Mouse (Mus musculus): ENCODE measurements around the gene Il22ra2.
"Not testable (repeated sequence)": the region's sequence is repeated elsewhere in the genome, so short reads cannot be mapped to it uniquely, and the experiment has no call there.

Il22ra2 gene

DNA sequence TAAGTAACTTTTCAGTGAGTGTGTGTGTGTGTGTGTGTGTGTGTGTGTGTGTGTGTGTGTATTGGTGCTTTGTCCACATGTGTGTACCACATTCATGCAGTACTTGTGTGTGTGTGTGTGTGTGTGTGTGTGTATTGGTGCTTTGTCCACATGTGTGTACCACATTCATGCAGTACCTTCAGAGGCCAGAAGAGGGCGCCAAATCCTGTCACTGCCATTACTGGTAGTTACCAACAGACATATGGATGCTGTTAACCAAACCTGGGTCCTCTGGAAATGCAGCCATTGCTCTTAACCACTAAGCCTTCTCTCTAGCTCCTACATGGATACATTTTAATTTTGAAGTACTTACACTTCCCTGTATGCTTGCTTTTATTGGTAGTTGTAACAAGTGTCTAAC lies 20.3 kb upstream of the Il22ra2 start:
- DNase-seq = not testable (repeated sequence)

DNA sequence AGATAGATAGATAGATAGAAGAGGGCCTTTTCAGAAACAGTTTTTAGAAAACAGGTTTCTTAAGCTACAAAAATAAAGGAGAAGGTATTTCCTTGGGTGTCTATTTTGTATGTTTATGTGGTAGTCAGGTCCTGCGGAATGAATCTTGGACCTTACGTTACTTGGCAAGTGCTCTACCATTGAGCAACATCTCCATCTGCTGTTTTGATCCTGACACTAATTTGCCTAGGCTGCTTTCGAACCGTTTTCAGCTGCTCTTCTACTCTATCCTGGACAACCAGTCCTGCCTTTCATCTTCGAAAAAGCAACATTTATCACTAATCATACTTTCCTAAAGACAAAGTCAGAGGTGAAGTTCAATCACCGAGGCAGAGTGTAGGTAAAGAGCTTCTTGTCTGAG lies 18.6 kb upstream of the Il22ra2 start:
- DNase-seq = no peak

- DNase-seq = no peak
Observed at GRCm38 (mm10) chr10:19609125-19609524, 12.7 kb upstream of the Il22ra2 start.

GRCm38 (mm10) chr10:19611616-19612015 lies 10.2 kb upstream of the Il22ra2 start:
- DNase-seq = no peak

GRCm38 (mm10) chr10:19613111-19613753 lies 8.6 kb upstream of the Il22ra2 start:
- DNase-seq = no peak

DNA sequence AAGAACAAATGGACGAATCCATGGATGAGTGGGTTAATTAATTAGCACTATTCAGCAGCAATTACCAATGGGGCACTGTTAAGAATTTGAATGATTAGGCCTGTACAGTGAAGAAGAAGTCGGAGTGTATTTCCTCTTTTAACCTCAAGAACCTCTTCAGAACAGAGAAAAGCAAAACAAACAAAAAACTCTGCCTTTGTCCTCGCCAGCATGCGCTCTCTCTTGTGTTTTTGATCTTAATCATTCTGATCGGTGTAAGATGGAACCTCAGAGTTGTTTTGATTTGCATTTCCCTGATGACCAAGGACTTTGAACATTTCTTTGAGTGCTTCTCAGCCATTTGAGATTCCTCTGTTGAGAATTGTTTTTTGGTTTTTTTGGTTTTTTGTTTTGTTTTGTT lies 2.1 kb upstream of the Il22ra2 start:
- DNase-seq = no peak

DNA sequence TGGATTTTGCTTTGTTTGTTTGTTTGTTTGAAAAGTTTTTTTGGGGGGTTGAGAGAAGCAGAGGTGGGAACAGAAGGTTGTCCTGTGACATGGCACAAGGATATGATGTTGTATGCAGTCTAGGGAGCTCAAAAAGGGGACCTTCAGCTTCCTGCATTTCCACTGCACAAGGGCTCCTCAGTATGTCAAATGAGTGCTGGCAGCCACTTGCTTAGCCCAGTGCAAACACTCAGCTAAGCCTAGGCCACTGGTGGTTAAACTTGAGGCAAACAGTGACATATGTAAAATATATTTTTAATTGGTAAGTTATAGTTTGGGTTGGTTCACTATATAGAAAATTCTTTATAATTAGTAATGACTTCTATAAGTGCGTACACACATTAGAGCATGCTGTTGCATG lies 2.8 kb downstream of the Il22ra2 start:
- DNase-seq = no peak

DNA sequence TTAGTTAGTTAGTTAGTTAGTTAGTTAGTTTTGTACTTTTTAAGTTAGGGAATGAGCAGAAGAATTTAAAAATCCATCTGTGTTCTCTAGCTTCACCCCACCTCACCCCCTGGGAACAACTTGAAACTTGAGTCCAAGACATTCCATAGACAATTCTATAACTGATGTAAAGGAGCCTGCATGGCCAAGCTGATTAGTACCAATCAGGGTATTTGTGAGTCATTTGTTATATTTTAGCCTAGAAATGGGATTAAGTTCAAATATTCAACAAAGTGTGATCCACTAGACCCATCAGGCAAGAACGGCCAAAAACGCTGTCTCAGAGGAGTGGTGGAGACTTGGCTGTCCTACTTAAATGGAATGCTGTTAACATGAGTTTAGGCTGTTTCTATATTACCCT lies 5.5 kb downstream of the Il22ra2 start:
- DNase-seq = no peak

- DNase-seq = no peak
Observed at GRCm38 (mm10) chr10:19627748-19628147, 6.0 kb downstream of the Il22ra2 start.

DNA sequence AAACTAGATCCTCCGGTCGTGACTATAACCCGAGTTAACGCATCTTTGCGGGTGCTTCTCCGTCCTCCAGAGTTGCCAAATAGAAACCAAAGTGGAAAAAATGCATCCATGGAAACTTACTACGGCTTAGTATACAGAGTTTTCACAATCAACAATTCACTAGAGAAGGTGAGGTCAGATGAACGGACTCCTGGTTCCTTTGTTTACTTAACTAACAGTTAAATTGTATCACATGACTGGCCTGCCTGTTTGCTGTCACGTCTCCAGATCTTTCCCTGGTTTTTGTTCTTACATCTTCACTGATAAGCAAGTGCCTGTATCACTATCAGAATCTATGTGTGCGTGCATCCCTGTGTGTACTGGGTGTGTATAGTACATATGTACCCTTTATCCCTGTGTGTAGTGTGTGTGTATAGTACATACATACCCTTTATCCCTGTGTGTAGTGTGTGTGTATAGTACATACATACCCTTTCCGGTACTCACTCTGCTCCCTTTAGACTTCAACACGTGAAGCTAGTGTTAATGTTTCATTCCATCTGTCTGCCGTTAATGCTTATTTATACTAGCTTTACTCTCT lies 9.9 kb downstream of the Il22ra2 start:
- no peak for DNase-seq

DNA sequence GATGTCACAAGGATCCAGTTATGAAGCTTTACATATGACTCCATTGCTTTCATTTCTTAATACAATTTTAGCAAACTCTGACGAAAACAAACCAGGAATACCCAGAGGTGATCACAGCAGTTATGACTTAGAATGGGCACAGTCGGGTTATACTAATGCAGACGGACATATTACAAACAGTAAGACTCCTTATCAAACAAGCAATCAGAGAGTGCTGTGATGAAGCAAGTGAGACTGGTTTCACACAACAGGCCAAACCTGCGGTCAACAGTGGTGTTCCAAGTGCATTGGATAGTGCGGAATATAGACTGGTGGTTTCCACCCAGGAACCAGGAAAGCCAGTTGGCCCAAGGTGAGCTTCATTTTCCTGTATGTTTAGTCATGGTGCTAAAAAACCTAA lies 17.1 kb downstream of the Il22ra2 start:
- no peak for DNase-seq

GRCm38 (mm10) chr10:19639630-19640029 lies 17.8 kb downstream of the Il22ra2 start:
- no peak for DNase-seq

DNA sequence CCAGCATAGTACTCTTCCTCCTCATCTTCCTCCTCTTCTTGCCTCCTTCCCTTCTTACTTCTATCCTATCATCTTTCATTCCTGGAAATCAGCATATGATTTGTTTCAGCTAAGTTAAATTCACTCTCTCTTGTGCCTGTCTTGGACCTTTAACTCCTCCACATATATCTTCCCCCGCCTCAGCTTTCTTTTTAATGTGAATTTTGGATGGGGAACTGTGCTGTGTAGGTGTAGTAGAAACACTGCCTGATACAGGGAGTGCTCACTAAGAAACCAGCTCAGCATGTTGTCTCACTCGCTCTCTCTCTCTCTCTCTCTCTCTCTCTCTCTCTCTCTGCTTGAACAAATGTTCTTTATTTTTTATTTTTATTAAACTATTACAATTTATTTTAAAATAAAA lies 23.3 kb downstream of the Il22ra2 start:
- no peak for DNase-seq

- DNase-seq = no peak
Observed at GRCm38 (mm10) chr10:19657426-19657825, 35.6 kb downstream of the Il22ra2 start.

DNA sequence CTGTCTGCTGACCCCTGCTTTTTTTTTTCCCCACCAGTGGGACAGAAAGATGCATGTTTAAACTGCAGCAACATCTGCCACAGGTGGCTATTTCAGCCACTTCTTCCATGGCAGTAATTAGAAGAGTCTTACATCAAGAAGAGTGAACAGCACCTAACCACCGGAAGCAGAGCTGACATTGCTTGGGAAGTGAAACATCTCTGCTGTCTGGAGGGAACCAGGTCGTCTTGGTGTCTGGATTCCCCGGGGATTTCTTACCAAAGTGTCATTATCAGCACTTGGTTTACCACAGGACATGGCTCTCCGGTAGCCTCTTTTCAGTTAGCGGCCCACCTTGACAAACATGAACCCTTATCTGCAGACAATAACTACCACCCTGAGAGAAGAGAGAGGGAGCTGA lies 38.2 kb downstream of the Il22ra2 start:
- DNase-seq = no peak

DNA sequence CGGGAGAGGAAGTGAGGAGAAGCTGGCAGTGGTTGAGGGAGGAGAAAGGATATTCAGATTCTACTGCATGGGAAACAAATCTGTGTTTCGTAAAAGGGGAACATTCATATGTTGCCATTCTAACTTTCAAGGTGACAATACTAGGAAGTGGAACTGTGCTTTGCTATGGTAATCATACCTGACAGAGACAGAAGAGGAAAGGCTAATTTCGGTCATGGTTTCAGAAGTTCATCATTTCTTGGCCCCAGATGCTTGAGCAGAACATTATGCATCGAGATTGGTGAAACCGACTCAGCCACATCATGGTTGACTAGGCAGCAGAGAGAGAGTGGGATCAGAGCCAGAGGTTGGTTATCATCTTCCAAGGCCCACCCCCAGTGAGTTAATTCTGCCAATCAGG lies 47.2 kb downstream of the Il22ra2 start:
- no peak for DNase-seq

- no peak for DNase-seq
Observed at GRCm38 (mm10) chr10:19672015-19672414, 50.2 kb downstream of the Il22ra2 start.

DNA sequence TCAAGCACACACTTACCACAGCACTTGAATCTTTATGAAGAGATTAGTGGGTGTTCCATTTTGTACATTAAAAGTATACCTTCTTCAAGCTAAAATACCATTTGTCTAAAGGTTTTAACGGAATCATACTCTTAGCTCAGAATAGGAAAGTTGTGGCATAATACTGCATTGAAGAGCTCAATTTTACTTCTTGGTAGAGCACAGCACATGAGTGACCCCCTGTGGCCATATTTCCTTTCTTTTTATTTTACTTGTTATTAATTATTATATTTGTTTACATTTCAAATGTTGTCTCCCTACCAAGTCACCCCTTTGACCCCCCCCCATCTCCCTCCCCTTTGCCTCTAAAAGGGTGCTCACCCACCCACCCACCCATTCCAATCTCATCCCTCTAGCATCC lies 51.3 kb downstream of the Il22ra2 start:
- no peak for DNase-seq
